Mouse (Mus musculus): ENCODE measurements around the gene Mbtps2. TPM values are rescaled to one million over a fixed set of nuclear protein-coding genes. Genes with fewer than 3 reads are reported as not detected.

Mbtps2 gene
- polyA plus RNA-seq, 1 experiment = 4.5 TPM

- no peak for DNase-seq (ENCODE audit: low read depth, low spot score)
- WGBS = 33% methylated on average over 3 of the region's 3 CpGs
These were observed 51.4 kb downstream of the Mbtps2 start for GRCm38 (mm10) chrX:157547082-157547481.

GRCm38 (mm10) chrX:157506400-157506799 is 92.1 kb downstream of the Mbtps2 start:
- DNase-seq (ENCODE audit: low read depth, low spot score) = no peak
- WGBS = 63% methylated on average over 5 of the region's 5 CpGs

GRCm38 (mm10) chrX:157504506-157504905 is 94.0 kb downstream of the Mbtps2 start:
- DNase-seq (ENCODE audit: low read depth, low spot score) = no peak
- 71% methylated on average over 1 of the region's 1 CpGs for WGBS

DNA sequence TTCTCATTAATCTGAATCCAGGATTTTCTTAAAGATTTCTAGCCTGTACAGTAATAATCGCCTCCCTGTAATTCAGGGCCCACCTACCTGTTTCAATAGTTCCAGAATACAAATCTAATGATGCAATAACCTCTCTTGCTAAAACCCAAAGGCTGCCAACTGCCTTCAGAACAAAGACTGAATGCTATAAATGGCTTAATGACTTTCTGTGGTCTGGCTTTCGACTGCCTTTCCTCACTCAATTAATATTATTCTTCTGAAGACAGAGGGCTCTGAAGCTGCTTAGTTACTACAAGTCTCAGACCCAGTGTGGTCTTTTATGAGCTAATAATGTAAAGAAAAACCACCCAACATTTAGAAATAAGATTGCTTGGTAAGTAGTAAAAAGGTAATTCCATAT is 96.6 kb downstream of the Mbtps2 start:
- no peak for DNase-seq (ENCODE audit: low read depth, low spot score)
- 65% methylated on average over 2 of the region's 2 CpGs for WGBS

- 75% methylated on average over 8 of the region's 8 CpGs for WGBS
- no peak for DNase-seq (ENCODE audit: low read depth, low spot score)
These were observed 98.5 kb downstream of the Mbtps2 start for GRCm38 (mm10) chrX:157500004-157500403.

DNA sequence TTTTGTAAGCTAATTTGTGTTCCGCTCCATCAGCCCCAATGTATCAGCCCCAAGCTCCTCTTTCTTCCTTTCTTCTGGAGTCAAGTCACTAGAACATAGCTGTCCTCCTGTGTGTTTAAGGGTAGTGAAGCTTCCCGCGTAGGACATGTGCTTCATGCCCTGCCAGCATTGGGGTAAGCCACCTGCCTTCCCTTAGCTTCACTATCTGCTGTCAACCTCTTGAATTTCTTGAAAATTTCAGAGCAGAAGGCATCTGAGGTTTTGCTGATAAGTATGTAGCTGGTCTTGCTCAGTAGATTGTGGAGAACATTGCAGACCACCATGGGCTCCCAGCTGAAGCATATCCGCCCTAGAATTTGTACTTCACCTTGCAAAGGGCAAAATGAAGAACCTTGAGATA is 105.4 kb downstream of the Mbtps2 start:
- 92% methylated on average over 4 of the region's 4 CpGs for WGBS

DNA sequence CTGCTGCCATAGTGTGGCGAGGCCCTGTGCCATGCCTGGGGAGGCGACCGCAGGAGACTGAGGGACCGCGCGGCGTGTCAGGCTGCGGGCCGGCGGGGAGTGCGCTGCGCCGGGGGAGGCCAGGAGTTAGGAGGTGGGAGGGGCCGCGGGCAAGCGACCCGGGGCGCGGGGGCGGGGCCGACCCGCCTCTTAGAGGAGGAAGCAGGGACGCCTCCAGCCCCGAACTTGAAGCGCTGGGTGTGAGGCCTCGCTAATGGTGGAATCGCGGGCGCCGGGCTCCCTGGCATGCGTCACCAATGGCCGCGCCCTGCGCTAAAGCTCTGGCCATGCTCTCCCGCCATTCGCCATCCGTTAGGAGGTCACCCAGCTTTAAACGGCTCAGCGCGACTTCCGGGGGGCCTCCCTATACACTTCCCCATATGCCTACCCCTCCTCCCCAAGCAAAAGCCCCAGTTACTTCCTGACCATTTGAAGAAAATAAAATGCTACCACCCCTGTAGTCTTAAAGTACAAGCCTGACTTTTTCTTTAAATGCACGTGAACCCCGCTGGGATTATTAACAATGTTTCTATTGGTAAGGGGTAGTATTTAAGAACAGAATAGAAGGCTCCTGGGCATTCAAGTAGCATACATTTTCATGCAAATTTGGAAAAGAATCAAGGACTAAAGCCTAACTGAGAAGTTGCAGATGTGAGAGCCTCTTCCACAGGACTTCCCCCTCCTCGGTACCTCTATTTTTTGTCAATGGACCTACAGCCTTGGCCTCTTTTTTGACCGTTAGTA is 106.4 kb downstream of the Mbtps2 start, which contains the start of gene Sms:
Gene Sms, minus strand, starts transcription at position 344 of the 783 bp plus-strand sequence.
- no peak for DNase-seq (ENCODE audit: low read depth, low spot score)
- WGBS = 24% methylated on average over 45 of the region's 45 CpGs

More for the DNA sequence above, 105.4 kb downstream of the Mbtps2 start:
- DNase-seq (ENCODE audit: low read depth, low spot score) = no peak

- no peak for DNase-seq (ENCODE audit: low read depth, low spot score)
- WGBS = 44% methylated on average over 83 of the region's 104 CpGs
These were observed 107.2 kb downstream of the Mbtps2 start for GRCm38 (mm10) chrX:157491145-157491935.

- 18% methylated on average over 12 of the region's 12 CpGs for WGBS
- DNase-seq (ENCODE audit: low read depth, low spot score) = no peak
These were observed 107.8 kb downstream of the Mbtps2 start for GRCm38 (mm10) chrX:157490769-157491144.

DNA sequence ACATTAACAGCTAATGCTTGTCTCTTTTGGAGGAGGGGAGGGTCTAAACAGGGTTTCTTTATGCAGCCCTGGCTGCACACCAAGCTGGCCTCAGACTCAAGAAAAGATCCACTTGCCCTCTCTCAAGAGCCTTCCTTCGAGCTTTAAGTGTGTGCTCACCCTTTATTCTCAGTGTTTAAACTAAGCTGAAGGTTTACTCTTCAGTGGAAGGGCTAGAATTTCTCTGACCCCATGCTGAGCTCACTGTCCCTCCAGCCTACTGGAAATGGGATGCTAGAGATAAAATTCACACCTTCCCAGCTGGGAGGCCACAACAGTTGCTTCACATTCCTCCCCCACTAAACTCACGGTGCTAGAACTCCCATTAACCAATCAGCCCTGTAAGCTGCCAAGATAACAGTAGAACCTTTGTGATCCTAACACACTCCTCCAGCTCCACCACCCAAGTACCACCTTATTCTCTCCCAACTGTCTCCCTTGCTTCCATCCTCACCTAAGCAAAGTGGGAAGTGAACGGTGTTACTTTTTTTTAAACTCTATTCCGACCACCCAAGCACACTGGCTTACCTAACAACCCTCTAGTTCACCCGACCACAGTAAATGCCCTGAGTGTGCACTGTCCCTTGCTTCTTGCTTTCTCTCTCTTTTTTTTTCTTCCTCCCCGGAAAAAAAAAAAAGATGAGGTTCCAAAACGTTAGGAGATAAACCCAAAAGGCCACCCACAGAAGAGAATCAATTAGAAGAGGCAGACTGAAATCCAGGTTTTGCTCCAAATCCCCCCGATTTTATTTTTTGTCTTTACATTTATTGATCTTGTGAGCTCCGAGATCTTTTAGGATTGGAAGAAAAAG is 108.4 kb downstream of the Mbtps2 start:
- WGBS = 32% methylated on average over 9 of the region's 9 CpGs
- no peak for DNase-seq (ENCODE audit: low read depth, low spot score)

GRCm38 (mm10) chrX:157488831-157489230 is 109.7 kb downstream of the Mbtps2 start:
- WGBS = 76% methylated on average over 3 of the region's 3 CpGs
- DNase-seq (ENCODE audit: low read depth, low spot score) = no peak

- WGBS = 36% methylated on average over 2 of the region's 2 CpGs
- no peak for DNase-seq (ENCODE audit: low read depth, low spot score)
These were observed 111.8 kb downstream of the Mbtps2 start for GRCm38 (mm10) chrX:157486765-157487164.

Other genes starting within 250 kb of the Mbtps2 start
- 0.01 TPM in 1 of 2 replicates, not detected in the other for gene Phex, start 183.4 kb downstream of the Mbtps2 start, polyA plus RNA-seq (2012; rRNA removed)
- gene Sms, start 106.4 kb downstream of the Mbtps2 start, polyA plus RNA-seq (2012; rRNA removed) = 11.2 and 13.6 TPM in 2 replicates
- gene Yy2, start 29.7 kb downstream of the Mbtps2 start, polyA plus RNA-seq (2012; rRNA removed) = not detected in 2 replicates
- 2.0 and 2.1 TPM in 2 replicates for gene Smpx, start 100.2 kb upstream of the Mbtps2 start, polyA plus RNA-seq (2012; rRNA removed)
- not detected in 2 replicates for gene Klhl34, start 219.7 kb upstream of the Mbtps2 start, polyA plus RNA-seq (2012; rRNA removed)